Mouse (Mus musculus) cerebellum, adult 2 months (tissue): Measurements from ENCODE around the gene Gm11627.
"Not testable (repeated sequence)": the region's sequence is repeated elsewhere in the genome, so short reads cannot be mapped to it uniquely, and the experiment has no call there.

ENCODE experiments used
- CTCF ChIP-seq: fragments of 200-500 bp; IDR thresholded peaks from 2 replicates; pipeline ENCODE4 v1.5.1; 2011; ENCODE audit warnings: low read depth, mild to moderate bottlenecking, control low read depth, low read length, moderate library complexity, borderline replicate concordance; ENCODE audit not compliant: insufficient read depth
- POLR2A ChIP-seq: fragments of 200-500 bp; IDR thresholded peaks from 2 replicates; pipeline ENCODE4 v1.6.1; 2011; ENCODE audit warnings: low read length, control low read depth, borderline replicate concordance; ENCODE audit not compliant: insufficient read depth

DNA sequence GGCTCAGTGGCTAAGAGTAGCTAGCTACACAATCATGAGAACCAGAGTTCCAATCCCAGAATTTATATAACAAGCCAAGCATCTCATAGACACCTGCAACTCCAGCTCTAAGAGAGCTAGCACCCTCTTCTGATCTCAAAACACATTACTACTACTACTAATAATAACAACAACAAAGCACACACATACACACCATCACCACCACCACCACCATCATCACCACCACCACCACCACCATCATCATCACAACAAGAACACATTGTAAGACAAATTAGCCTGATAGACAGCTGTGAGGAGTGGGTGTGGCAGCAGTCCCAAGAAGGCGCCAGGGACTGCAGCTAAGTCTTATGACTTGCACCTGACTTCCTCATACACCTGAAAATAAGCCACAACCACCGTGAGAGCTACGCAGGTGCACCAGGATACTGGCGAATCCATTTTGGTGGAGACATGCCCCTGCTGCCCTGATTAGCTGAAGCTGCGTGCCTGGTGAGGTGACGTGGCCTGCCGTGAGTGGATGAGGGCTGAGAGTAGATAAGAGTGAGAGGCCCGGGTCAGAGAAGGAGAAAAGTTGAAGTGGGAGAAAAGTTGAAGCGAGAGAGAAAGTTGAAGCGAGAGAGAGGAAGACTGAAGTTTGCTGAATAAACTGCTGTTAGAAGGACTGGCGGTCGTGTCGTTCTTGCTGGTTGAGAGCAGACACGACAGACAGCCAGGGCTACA is 14.1 kb downstream of the Gm11627 start:
- not testable (repeated sequence) for TF ChIP-seq POLR2A, CTCF
